16 mouse cellular contexts compared by ENCODE assay signal in genomic region chr16:46507944-46508333, GRCm38 (mm10). TPM values are rescaled to one million over a fixed set of nuclear protein-coding genes. Genes with fewer than 3 reads are reported as not detected.
DNase-seq lines count a peak whose midpoint lies in the region; ATAC-seq lines count a peak whose summit lies in the region.
"Had no signal": no experiment of that assay in that cellular context is flagged by ENCODE, and none has a peak within 500 bp of the region (broad histone marks: within the 10 kb centered on the region; RNA-seq: fewer than 3 reads in every experiment).

No protein-coding gene starts in this region.

- no peak for ATAC-seq in kidney, embryonic 16.5 days (ENCODE audit: low FRiP score, low TSS enrichment)
- peak; percentile 72 for ATAC-seq in lung, embryonic 16.5 days (ENCODE audit: low read depth)
- ATAC-seq: forebrain, embryonic 15.5 days had no signal

- no peak overlapping the region for H3K4me3 ChIP-seq in kidney, embryonic 16.5 days (ENCODE audit: low read length)
- no peak overlapping the region for H3K4me3 ChIP-seq in lung, embryonic 16.5 days (ENCODE audit: low read length)
- H3K4me3 ChIP-seq: embryonic facial prominence, embryonic 12.5 days; forebrain, embryonic 15.5 days; heart, embryonic 12.5 days; hindbrain, embryonic 10.5 days had no signal

- peaks cover 3% of the 10 kb centered on the region; the same call in 1 of the 2 replicates for H3K4me1 ChIP-seq in kidney, embryonic 16.5 days (ENCODE audit: insufficient read depth, low read length)
- no peaks in the 10 kb centered on the region for H3K4me1 ChIP-seq in lung, embryonic 16.5 days (replicated peaks; ENCODE audit: control insufficient read depth, insufficient read depth, low read length)
- H3K4me1 ChIP-seq: embryonic facial prominence, embryonic 12.5 days; forebrain, embryonic 15.5 days; hindbrain, embryonic 10.5 days had no signal

- no peaks in the 10 kb centered on the region for H3K36me3 ChIP-seq in kidney, embryonic 16.5 days (ENCODE audit: insufficient read depth, low read length)
- no peaks in the 10 kb centered on the region for H3K36me3 ChIP-seq in lung, embryonic 16.5 days (ENCODE audit: control insufficient read depth, insufficient read depth, low read length)
- H3K36me3 ChIP-seq: embryonic facial prominence, embryonic 12.5 days; forebrain, embryonic 15.5 days; heart, embryonic 12.5 days; hindbrain, embryonic 10.5 days had no signal

- H3K4me2 ChIP-seq in kidney, embryonic 16.5 days (replicated peaks; ENCODE audit: low read depth, low read length): no peak overlapping the region
- H3K4me2 ChIP-seq in lung, embryonic 16.5 days (ENCODE audit: low read depth, low read length): no peak overlapping the region
- H3K4me2 ChIP-seq: embryonic facial prominence, embryonic 12.5 days; forebrain, embryonic 15.5 days; heart, embryonic 12.5 days had no signal

- no peaks in the 10 kb centered on the region for H3K9me3 ChIP-seq in kidney, embryonic 16.5 days (ENCODE audit: low read length)
- no peaks in the 10 kb centered on the region for H3K9me3 ChIP-seq in lung, embryonic 16.5 days (ENCODE audit: control insufficient read depth, low read length)
- H3K9me3 ChIP-seq: embryonic facial prominence, embryonic 12.5 days; forebrain, embryonic 15.5 days; heart, embryonic 12.5 days; hindbrain, embryonic 10.5 days had no signal

- WGBS in kidney, embryonic 16.5 days: 61% methylated on average over 3 of the region's 3 CpGs
- 71% methylated on average over 3 of the region's 3 CpGs for WGBS in lung, embryonic 16.5 days

- no peak overlapping the region for H3K9ac ChIP-seq in kidney, embryonic 16.5 days (replicated peaks; ENCODE audit: low read length)
- H3K9ac ChIP-seq in lung, embryonic 16.5 days (ENCODE audit: low read length): no peak overlapping the region
- H3K9ac ChIP-seq: embryonic facial prominence, embryonic 12.5 days; forebrain, embryonic 15.5 days; heart, embryonic 12.5 days had no signal

- H3K27me3 ChIP-seq in kidney, embryonic 16.5 days (ENCODE audit: insufficient read depth, low read length): no peaks in the 10 kb centered on the region
- H3K27me3 ChIP-seq in lung, embryonic 16.5 days (ENCODE audit: control insufficient read depth, insufficient read depth, low read depth, low read length): no peaks in the 10 kb centered on the region
- H3K27me3 ChIP-seq: embryonic facial prominence, embryonic 12.5 days; forebrain, embryonic 15.5 days; heart, embryonic 12.5 days had no signal

- H3K27ac ChIP-seq in kidney, embryonic 16.5 days (ENCODE audit: low read length): peak overlapping the region; percentile 82; the same call in 1 of the 2 replicates
- peak overlapping the region; percentile 89 for H3K27ac ChIP-seq in lung, embryonic 16.5 days (ENCODE audit: low read length)
- H3K27ac ChIP-seq: embryonic facial prominence, embryonic 12.5 days; forebrain, embryonic 15.5 days; hindbrain, embryonic 10.5 days had no signal

- no peak for DNase-seq in kidney, postnatal 14 days
- peak; percentile 16 for DNase-seq in gonadal fat pad, adult 2 months (ENCODE audit: low read depth)
- peak; percentile 81 for DNase-seq in lung, postnatal 25 days (ENCODE audit: low spot score)
- no peak for DNase-seq in heart, adult 11 months
- no peak for DNase-seq in left cerebral cortex, adult 11 months (ENCODE audit: low spot score)
- DNase-seq: adrenal gland, postnatal 14 days; cerebellum, adult 11-12 months; cerebellum, adult 9-10 months; cerebellum, postnatal 25 days; gastrocnemius, postnatal 10 days had no signal

RNA-seq across cellular contexts. Expression of gene Nectin3, which starts 9.6 kb away (rescaled TPM):
- 16.7 and 16.9 TPM in 2 replicates for polyA plus RNA-seq in kidney, embryonic 16.5 days (2015; fragmentation: Nextera tagmentation; extraction: Ambion mirVana)
- polyA plus RNA-seq in gonadal fat pad, adult 2 months (2012; rRNA removed): 2.4 and 2.5 TPM in 2 replicates
- polyA plus RNA-seq in lung, embryonic 16.5 days (2015; fragmentation: Nextera tagmentation; extraction: Ambion mirVana): 12.0 and 12.1 TPM in 2 replicates

Comparison
In these comparisons a context has a peak if more than half of its experiments do, and no peak if none do; other contexts are left out.
1. DNase-seq: peak in gonadal fat pad, adult 2 months (single experiment) and lung, postnatal 25 days (single experiment); none in kidney, postnatal 14 days (single experiment), heart, adult 11 months (single experiment) and left cerebral cortex, adult 11 months (single experiment).